Mouse (Mus musculus): ENCODE measurements at regions not wholly inside any gene's neighbourhood (a gene's known extent, or its start where the extent isn't known, plus 50 kb on each side); places are given as distances from the start of the nearest gene placed in this dataset.
"Not testable (repeated sequence)": the region's sequence is repeated elsewhere in the genome, so short reads cannot be mapped to it uniquely, and the experiment has no call there.

DNA sequence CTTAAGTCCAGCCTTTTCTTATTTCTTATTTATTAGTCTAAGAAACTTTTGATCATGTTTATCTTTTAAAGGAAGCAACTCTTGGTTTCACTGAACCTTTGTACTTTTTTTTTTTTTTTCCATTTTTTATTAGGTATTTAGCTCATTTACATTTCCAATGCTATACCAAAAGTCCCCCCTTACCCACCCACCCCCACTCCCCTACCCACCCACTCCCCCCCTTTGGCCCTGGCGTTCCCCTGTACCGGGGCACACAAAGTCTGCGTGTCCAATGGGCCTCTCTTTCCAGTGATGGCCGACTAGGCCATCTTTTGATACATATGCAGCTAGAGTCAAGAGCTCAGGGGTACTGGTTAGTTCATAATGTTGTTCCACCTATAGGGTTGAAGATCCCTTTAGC, 143.1 kb upstream of the Tsc22d2 start:
- not testable (repeated sequence) for ATAC-seq (replicated peaks; ENCODE audit: low FRiP score, low TSS enrichment, poor library complexity, severe bottlenecking)

DNA sequence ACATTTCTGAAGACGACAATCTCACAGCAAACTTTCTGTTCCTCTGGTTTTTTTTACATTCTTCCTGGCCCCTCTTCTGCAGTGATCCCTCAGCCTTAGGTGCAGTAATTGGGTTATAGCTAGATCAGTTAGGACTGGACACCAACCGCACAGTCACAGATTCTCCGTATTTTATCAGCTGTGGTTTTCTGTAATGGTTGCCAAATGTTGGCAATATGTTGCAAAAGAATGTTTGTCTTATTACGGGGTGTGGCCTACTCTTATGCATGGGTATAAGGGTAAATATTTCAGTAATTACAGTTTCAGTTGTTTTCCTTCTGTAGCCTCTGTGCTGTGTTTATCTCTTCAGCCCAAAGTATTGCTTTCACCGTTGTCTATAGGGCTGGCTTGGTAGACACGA, 133.2 kb upstream of the Tsc22d2 start:
- ATAC-seq (replicated peaks; ENCODE audit: low FRiP score, low TSS enrichment, poor library complexity, severe bottlenecking), result no peak

DNA sequence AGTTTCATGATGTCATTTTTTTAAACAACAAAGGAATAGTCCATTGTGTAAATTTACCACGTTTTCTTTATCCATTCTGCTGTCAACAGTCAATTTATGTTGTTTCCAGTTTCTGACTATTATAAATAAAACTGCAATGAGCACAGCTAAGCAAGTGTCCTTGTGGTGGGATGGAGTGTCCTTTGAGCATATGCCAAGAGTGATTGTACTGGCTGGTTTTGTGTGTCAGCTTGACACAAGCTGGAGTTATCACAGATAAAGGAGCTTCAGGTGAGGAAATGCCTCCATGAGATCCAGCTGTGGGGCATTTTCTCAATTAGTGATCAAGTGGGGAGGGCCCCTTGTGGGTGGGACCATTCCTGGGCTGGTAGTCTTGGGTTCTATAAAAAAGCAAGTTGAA, 130.1 kb upstream of the Tsc22d2 start:
- not testable (repeated sequence) for ATAC-seq (replicated peaks; ENCODE audit: low FRiP score, low TSS enrichment, poor library complexity, severe bottlenecking)

DNA sequence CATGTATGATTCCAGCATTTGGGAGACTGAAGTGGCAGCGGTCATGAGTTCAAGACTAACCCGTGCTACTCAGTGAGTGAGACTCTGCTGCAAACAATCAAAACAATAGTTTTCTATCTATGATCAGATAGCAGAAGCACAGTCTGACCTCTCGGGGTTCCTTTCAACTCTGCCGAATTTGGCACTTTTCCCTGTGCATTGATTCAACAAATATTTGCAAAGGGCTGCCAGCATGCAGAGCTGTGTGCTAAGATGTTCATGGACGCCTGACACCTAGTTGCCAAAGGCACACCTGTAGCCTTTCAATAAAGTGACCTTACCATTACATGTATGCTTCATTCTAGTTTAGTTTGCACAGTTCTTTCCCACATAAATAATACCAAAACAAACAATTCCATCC, 118.7 kb upstream of the Tsc22d2 start:
- ATAC-seq (replicated peaks; ENCODE audit: low FRiP score, low TSS enrichment, poor library complexity, severe bottlenecking), result no peak

DNA sequence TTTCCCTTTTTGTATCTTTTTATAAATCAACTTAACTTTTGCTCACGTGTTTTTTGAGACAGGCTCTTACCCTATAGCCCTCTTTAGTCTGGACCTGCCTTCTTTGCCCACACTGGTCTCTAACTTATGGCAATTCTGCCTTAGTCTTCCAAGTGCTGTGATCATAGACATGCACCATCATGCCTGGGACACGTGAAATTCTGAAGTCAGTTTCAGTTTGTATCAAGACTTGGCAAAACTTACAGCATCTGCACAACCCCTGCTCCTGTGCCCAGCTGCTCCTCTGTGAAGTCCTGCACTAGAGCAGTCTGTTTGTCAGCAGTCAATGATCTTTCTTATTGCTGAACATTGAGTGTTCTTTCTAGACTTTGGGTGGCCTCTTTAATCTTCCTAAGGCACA, 114.3 kb upstream of the Tsc22d2 start:
- ATAC-seq (replicated peaks; ENCODE audit: low FRiP score, low TSS enrichment, poor library complexity, severe bottlenecking), result no peak

DNA sequence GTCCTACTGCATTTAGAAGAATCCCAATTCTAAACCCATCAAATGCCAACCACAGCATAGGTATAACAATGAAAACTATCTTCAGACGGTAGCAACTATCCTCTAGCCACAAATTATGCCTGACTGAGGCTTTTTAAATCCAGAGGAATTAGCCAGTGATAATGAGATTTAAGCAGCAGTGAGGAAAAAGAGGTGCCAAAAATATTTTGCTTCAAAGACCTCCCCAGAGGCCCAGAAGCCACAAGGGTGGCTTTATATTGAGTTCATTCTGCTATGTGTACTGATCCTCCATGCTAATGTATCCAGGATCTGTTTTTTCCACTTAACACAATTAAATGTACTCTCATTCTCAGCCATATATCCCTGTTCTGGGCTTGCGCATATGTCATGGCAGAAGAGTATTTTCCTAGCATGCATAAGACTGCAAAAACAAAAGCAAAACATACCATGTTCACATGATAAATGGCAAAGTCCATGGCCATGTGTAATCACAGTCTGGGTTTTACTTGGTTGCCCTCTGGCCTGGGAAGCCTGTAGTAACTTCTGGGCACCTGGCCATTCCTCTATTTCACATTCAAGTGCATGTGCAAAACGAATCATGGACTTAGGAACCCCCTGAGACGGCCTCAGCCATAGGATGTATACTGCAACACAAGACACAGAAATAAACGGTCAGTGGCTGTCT, 113.6 kb upstream of the Tsc22d2 start:
- ATAC-seq (replicated peaks; ENCODE audit: low FRiP score, low TSS enrichment, poor library complexity, severe bottlenecking), result no peak

DNA sequence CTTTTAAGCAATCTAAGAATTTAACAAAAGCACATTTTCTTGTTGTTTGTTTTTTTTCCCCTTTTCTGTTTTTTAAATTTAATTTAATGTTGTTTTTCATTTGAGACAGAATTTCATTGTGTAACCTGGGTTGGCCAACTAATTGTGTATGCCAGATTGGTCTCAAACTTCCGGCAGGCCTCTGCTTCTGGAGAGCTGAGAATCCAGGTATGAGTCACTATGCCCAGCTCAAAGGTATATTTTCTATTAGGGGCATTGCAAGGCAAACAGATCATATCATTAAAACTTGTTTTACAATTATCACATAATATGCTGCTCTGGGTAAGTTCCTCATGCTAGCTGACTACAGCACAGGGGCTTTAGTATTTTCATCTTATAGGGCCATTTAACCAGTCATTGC, 112.2 kb upstream of the Tsc22d2 start:
- no peak for ATAC-seq (replicated peaks; ENCODE audit: low FRiP score, low TSS enrichment, poor library complexity, severe bottlenecking)

DNA sequence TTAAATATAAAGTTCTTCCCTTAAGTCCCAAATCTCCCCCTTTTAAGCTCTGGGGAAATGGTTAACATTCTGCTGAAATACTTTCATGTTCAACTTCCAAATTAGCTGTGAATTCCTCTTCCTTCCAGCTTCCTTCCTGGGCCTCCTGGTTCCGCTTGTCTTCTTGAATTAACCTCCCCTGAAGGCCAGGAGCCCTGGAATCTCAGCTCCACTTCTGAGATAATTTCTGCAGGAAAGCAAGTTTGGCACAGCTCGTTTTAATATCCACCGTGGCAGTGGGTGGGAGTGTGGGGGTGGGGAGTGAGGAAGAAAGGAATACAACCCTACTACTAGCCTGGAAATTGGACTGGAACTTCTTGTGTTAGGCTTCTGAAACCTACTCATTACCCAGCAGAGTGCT, 110.8 kb upstream of the Tsc22d2 start:
- no peak for ATAC-seq (replicated peaks; ENCODE audit: low FRiP score, low TSS enrichment, poor library complexity, severe bottlenecking)

DNA sequence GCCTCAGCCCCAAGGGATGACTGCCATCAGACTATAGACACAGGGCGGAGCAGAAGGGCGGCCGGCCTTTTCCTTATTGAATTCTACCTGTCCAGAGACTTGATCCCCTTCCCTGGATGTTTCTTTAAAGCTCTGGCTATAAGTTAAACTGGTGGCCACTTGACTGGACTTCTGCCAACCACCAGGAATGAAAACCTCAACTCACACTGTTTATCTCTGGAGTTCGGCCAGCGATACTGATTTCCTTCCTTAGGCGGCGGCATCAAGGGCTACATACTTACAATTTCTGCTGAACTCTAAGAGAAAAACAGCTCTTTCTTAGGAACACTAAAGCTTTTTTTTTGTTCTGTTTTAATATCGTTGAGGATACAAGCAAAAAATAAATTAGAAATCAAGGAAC, 104.9 kb upstream of the Tsc22d2 start:
- ATAC-seq (replicated peaks; ENCODE audit: low FRiP score, low TSS enrichment, poor library complexity, severe bottlenecking), result no peak

DNA sequence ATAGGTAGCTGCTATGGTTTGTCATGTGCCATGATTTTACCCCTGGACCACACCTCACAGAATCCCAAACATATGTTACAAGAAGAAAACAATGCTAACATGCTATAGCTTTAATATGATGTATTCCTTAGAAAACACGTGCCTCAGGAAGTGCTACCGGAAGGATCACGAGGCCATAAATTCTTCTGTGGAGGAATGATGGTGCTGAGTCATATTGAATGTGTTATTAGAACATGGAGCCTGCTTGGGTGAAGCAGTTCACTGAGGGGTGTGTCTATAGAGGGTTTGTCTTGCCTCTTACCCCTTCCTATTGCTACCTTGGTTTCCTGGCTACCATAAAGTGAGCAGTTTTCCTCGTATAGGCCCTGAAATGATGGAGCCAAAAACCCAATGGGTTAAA, 104.1 kb upstream of the Tsc22d2 start:
- ATAC-seq (replicated peaks; ENCODE audit: low FRiP score, low TSS enrichment, poor library complexity, severe bottlenecking), result no peak

DNA sequence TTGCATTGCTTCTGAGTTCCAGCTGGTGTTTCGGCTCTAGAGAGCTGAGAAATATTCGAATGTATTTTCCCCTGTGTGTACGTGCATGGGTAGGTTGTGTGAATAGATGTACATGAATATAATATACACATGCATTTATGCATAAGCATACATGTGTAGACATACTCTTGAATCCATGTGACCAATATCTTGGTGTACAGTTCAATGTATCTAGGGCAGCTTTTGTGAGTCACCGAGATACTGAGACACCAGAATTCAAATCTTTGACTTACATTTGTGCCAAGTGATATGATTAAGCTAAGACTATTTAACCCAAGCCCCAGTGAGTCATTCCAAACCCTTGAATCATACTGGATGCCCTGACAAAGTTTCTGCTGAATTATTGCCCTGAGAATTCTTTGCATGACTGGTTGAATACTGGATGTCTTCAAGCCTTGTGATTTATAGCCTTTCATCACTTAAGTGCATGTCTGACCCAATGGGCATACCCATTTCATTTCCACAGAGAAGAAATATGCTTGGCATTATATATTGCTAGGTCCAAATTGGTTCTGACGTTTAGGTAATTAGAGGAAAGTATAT, 103.3 kb upstream of the Tsc22d2 start:
- no peak for ATAC-seq (replicated peaks; ENCODE audit: low FRiP score, low TSS enrichment, poor library complexity, severe bottlenecking)

DNA sequence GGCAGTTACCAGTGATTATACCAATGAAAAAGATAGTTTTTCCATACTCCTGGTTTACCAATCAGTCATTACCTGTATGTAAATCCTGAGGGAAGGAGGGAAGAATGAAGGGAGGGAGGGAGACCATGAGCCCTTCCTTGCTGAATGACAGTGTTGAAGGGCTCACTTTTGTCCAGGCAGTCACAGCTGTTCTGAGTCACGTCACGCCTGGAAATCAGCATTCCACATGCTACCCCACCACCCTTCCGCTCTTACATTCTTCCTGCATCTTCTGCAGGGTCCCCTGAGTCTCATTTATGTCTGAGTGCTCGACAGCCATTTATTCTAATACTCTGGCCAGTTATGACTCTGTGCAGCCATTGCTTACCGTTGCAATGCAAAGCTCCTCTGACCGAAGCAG, 101.9 kb upstream of the Tsc22d2 start:
- ATAC-seq (replicated peaks; ENCODE audit: low FRiP score, low TSS enrichment, poor library complexity, severe bottlenecking), result no peak

DNA sequence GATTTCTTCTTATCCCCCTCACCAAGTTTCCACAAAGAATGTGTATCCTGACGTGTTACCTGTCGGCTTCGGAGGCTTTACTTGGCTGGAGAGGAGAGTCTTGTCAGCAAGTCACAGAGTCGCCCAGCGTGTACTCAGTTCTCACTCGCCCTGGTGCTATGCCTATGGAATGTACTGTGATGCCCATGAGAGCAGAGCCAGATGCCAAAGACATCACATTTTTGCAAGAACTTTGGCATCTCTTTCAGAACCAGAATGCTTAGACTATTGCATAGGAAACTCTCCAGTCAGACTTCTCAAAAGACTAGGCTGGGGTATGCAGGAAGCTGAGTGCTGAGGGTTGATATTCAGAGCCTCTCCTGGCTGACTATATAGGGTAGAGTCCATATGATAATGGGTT, 99.3 kb upstream of the Tsc22d2 start:
- no peak for ATAC-seq (replicated peaks; ENCODE audit: low FRiP score, low TSS enrichment, poor library complexity, severe bottlenecking)

DNA sequence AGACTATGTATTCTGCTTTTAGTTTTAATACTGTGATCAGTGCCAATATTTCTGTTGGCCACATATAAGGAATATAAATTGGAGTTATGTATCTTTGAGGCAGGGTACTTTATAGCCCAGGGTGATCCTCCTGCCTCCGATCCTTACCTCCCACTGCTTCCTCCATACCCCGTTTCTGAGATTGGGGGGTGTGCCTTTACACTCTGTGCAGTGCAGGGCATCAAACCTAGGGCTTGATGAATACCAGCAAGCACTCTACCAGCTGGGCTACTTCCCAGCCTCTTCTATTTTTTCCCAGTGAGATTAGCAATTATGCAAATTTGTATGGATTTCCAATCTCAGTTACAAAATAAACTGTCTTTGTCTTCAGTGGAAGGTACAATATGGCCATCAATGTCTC, 97.3 kb upstream of the Tsc22d2 start:
- ATAC-seq (replicated peaks; ENCODE audit: low FRiP score, low TSS enrichment, poor library complexity, severe bottlenecking), result no peak

DNA sequence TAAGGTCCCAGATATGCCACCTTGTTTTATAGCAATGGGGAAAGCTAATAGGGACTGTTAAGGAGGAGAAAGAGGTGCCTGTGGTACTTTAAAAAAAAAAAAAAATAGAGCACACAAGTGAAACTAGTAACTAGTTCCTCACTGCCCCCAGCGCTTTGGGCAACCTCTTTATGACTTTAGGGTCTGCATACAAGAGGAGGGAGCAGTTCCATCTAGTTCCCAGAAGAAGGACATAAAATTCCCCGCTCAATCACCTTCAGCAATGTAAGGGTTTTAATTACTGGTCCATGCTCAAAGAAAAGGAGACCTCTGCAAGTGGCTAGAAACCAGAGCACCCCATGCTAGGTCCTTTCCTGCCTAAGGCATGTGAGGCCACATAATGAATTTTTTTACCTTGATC, 95.8 kb upstream of the Tsc22d2 start:
- no peak for ATAC-seq (replicated peaks; ENCODE audit: low FRiP score, low TSS enrichment, poor library complexity, severe bottlenecking)

DNA sequence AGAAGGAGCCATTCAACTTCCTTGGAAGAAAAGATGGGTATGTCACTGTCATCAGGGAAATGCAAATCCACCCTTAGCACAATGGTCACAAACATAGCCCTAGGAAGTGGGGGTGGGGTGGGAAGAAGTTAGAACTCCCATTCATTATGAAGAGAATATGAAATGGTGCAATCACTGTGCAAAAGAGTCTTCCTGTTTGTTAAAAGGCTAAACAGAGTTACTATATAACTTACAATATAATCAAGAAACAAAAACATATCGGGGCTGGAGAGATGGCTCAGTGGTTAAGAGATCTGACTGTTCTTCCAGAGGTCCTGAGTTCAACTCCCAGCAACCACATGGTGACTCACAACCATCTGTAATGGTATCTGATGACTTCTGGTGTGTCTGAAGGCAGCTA, 95.1 kb upstream of the Tsc22d2 start:
- no peak for ATAC-seq (replicated peaks; ENCODE audit: low FRiP score, low TSS enrichment, poor library complexity, severe bottlenecking)

DNA sequence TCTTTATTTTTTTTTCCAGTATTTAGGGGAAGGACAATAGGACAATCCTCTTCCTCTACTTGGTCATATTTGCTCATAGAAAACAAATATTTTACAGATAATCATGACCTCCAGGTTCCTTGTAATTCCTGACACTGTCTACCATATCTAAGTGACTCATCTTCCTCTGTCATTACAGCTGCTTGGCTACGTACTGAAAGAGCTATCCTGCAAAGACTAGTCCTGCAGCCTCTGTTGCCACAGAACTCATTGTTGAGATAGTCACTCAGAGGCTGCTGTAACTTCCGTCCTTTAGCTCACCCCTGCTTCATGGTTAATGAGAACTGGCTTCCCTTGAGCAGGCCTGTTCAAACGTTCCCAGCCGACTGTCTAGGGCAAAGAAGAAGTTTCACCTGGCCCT, 93.7 kb upstream of the Tsc22d2 start:
- ATAC-seq (replicated peaks; ENCODE audit: low FRiP score, low TSS enrichment, poor library complexity, severe bottlenecking), result no peak

DNA sequence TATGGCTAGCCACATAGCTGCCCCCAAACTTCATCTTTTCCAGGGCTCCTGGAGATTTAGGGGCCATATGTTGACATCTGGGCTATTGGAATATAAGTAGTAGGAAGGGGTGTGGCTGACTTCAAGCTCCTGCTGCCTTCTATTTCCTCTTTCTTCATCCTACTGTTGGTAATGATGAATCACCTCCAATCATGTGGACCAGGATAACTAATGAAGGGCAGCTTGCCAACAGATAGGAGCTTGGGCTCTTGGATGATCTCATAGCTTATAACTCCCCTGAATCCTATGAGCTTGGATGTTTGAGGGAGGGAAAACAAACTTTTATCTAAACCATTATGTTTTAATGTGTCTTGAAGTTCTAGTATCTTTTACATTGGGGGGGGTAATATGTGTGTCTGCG, 92.2 kb upstream of the Tsc22d2 start:
- ATAC-seq (replicated peaks; ENCODE audit: low FRiP score, low TSS enrichment, poor library complexity, severe bottlenecking), result no peak

DNA sequence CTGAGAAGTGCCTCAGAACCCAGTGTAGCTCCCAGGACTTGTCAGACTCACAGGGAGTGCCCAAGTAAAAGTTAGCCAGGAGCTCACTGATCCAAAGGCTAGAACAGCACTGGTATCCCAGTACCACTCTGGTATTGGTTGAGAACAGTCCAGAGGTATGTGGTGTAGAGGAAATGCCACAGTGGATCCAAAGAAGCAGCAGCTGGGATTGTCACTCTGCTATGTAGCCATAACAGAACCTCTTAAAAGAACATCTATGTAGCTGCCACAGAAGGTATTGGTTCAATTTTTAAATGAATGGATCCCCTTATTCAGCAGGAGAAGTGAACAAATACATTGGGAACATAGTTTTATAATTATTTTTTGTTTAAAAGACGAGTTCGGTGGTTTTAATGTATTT, 86.8 kb upstream of the Tsc22d2 start:
- ATAC-seq (replicated peaks; ENCODE audit: low FRiP score, low TSS enrichment, poor library complexity, severe bottlenecking), result no peak

DNA sequence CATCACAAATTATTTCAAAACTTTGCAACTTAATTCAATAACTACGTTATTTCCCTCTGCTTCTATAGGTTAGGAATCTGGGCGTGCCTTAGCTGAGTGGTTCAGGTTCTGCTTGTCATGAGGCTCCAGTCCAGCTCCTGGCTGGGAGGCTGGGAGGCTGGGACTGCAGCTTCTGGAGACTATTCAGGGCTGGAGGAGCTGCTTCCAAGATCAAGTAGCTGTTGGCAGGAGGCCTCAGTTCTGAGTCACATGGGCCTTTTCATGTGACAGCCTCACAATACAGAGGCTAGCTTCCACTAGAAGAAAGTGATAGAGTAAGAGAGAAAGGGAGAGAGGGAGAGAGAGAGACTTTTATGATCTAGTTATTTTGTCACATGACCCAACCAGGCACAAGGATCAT, 84.3 kb upstream of the Tsc22d2 start:
- no peak for ATAC-seq (replicated peaks; ENCODE audit: low FRiP score, low TSS enrichment, poor library complexity, severe bottlenecking)

DNA sequence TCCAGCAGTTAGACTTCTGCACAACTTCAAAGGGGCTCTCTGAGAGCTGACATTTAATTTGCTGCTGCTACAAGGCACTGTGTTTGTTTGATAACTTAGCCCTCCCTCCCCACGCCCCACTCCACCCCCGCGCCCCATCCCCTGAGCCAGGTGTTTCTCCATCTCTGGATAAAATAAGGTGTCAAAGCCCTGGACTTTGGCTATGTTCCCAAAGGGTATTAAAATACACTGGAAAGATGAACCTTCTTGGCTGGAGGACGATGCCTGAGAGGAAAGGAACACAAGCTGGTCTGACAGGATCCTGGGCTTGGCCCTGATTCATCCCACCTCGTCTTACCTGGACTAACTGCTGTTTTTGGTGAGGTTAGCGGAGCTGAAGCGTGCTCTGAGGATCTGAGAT, 80.5 kb upstream of the Tsc22d2 start:
- no peak for ATAC-seq (replicated peaks; ENCODE audit: low FRiP score, low TSS enrichment, poor library complexity, severe bottlenecking)

DNA sequence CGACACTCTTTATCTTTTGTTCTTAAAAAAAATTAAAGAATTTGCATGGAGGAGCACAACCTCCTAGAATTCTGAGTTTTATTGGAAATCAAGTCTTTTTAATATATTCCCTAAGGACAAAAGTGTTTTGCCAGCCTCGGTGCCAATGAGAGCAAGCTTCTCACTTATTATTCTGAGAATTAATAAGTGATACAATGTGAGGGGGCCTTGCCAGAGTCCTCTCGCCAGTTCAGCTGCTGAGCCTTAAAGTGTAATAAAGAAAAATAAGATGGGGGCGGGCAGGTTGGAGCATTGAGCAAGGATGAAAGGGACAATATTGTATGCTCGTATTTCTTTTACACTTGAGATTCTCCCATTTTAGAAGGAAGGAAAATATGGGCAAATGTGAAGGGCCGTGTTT, 79.2 kb upstream of the Tsc22d2 start:
- ATAC-seq (replicated peaks; ENCODE audit: low FRiP score, low TSS enrichment, poor library complexity, severe bottlenecking), result no peak
